ENCODE assay signal across 9 mouse cellular contexts in genomic region chr2:120084593-120085361, GRCm38 (mm10). TPM values are rescaled to one million over a fixed set of nuclear protein-coding genes. Genes with fewer than 3 reads are reported as not detected.
DNase-seq lines count a peak whose midpoint lies in the region; ATAC-seq and TF ChIP-seq lines count a peak whose summit lies in the region.
"Had no signal": no experiment of that assay in that cellular context is flagged by ENCODE, and none has a peak within 500 bp of the region (broad histone marks: within the 10 kb centered on the region; RNA-seq: fewer than 3 reads in every experiment).

No protein-coding gene starts in this region.

- no peak overlapping the region for H3K27ac ChIP-seq in midbrain, postnatal 0 days (ENCODE audit: low read depth, low read length)
- H3K27ac ChIP-seq in midbrain, embryonic 16.5 days (ENCODE audit: low read length) = no peak overlapping the region
- H3K27ac ChIP-seq in forebrain, embryonic 15.5 days (replicated peaks) = no peak overlapping the region
- H3K27ac ChIP-seq: midbrain, embryonic 12.5 days had no signal

- no peaks in the 10 kb centered on the region for H3K27me3 ChIP-seq in midbrain, postnatal 0 days (ENCODE audit: insufficient read depth, low read length)
- no peaks in the 10 kb centered on the region for H3K27me3 ChIP-seq in midbrain, embryonic 16.5 days (ENCODE audit: control insufficient read depth, insufficient read depth, low read depth, low read length)
- no peaks in the 10 kb centered on the region for H3K27me3 ChIP-seq in forebrain, embryonic 15.5 days
- H3K27me3 ChIP-seq: midbrain, embryonic 12.5 days had no signal

- no peak overlapping the region for H3K9ac ChIP-seq in midbrain, postnatal 0 days (replicated peaks; ENCODE audit: low read length, poor library complexity, severe bottlenecking)
- H3K9ac ChIP-seq in midbrain, embryonic 16.5 days (ENCODE audit: low read depth, low read length) = no peak overlapping the region
- no peak overlapping the region for H3K9ac ChIP-seq in forebrain, embryonic 15.5 days (replicated peaks)
- H3K9ac ChIP-seq: midbrain, embryonic 12.5 days had no signal

- H3K4me3 ChIP-seq in midbrain, postnatal 0 days (ENCODE audit: low read depth, low read length) = no peak overlapping the region
- H3K4me3 ChIP-seq in midbrain, embryonic 16.5 days (ENCODE audit: low read depth, low read length) = no peak overlapping the region
- no peak overlapping the region for H3K4me3 ChIP-seq in forebrain, embryonic 15.5 days
- H3K4me3 ChIP-seq: erythroblast, embryonic 14.5 days; midbrain, embryonic 12.5 days had no signal

- no peaks in the 10 kb centered on the region for H3K9me3 ChIP-seq in midbrain, postnatal 0 days (ENCODE audit: low read length)
- no peaks in the 10 kb centered on the region for H3K9me3 ChIP-seq in midbrain, embryonic 16.5 days (replicated peaks; ENCODE audit: control insufficient read depth, low read length, poor library complexity, severe bottlenecking)
- no peaks in the 10 kb centered on the region for H3K9me3 ChIP-seq in forebrain, embryonic 15.5 days
- H3K9me3 ChIP-seq: midbrain, embryonic 12.5 days had no signal

- DNase-seq in midbrain, postnatal 0 days (ENCODE audit: low spot score) = peak; percentile 30
- DNase-seq in adrenal gland, postnatal 36 days = peak; percentile 45 to 56
- peak; percentile 76 to 79 for DNase-seq in heart, postnatal 10 days
- peak; percentile 80 for DNase-seq in lung, postnatal 10 days
- no peak for DNase-seq in left cerebral cortex, adult 18-20 months (ENCODE audit: low spot score in 2 of 2)

- H3K4me2 ChIP-seq in midbrain, postnatal 0 days (ENCODE audit: low read depth, low read length, poor library complexity, severe bottlenecking) = no peak overlapping the region
- no peak overlapping the region for H3K4me2 ChIP-seq in midbrain, embryonic 16.5 days (ENCODE audit: low read length)
- H3K4me2 ChIP-seq in forebrain, embryonic 15.5 days (replicated peaks) = no peak overlapping the region
- H3K4me2 ChIP-seq: midbrain, embryonic 12.5 days had no signal

- WGBS in midbrain, postnatal 0 days = 83% methylated on average over 14 of the region's 14 CpGs
- WGBS in midbrain, embryonic 16.5 days = 77% methylated on average over 14 of the region's 14 CpGs
- WGBS in forebrain, embryonic 15.5 days = 77% methylated on average over 14 of the region's 14 CpGs

- no peaks in the 10 kb centered on the region for H3K36me3 ChIP-seq in midbrain, postnatal 0 days (ENCODE audit: insufficient read depth, low read length)
- H3K36me3 ChIP-seq in midbrain, embryonic 16.5 days (ENCODE audit: control insufficient read depth, insufficient read depth, low read length) = no peaks in the 10 kb centered on the region
- no peaks in the 10 kb centered on the region for H3K36me3 ChIP-seq in forebrain, embryonic 15.5 days
- H3K36me3 ChIP-seq: midbrain, embryonic 12.5 days had no signal

- intact Hi-C loops in heart, postnatal 10 days (cut with DNase I) = loop anchor here (1.0 to 5.0 kb wide), 2 partner anchors 86 to 198 kb away; no protein-coding TSS in a partner anchor

- TF ChIP-seq CTCF in midbrain, postnatal 0 days (IDR thresholded peaks at IDR 0.05) = peak; percentile 67

- H3K4me1 ChIP-seq in midbrain, postnatal 0 days (ENCODE audit: insufficient read depth, low read length) = no peaks in the 10 kb centered on the region
- no peaks in the 10 kb centered on the region for H3K4me1 ChIP-seq in midbrain, embryonic 16.5 days (ENCODE audit: control insufficient read depth, insufficient read depth, low read length)
- H3K4me1 ChIP-seq in forebrain, embryonic 15.5 days = no peaks in the 10 kb centered on the region
- H3K4me1 ChIP-seq: midbrain, embryonic 12.5 days had no signal

- no peak for ATAC-seq in midbrain, postnatal 0 days (ENCODE audit: low FRiP score)
- ATAC-seq in midbrain, embryonic 16.5 days = no peak
- no peak for ATAC-seq in forebrain, embryonic 15.5 days (replicated peaks)

RNA-seq across cellular contexts. Expression of gene Pla2g4b, which starts 51.6 kb away (rescaled TPM):
- 4.9 and 9.2 TPM in 2 replicates for total RNA-seq in midbrain, postnatal 0 days (2014; rRNA removed)
- 0.20 and 0.34 TPM in 2 replicates for polyA plus RNA-seq in midbrain, postnatal 0 days (2015; fragmentation: Nextera tagmentation; extraction: Ambion mirVana)
- 3.9 and 5.0 TPM in 2 replicates for polyA plus RNA-seq in midbrain, embryonic 16.5 days (2015; fragmentation: Nextera tagmentation; extraction: Ambion mirVana)
- 1 to 10 TPM; 1.9 to 2.3 TPM for total RNA-seq in adrenal gland, postnatal 36 days (2021)
- 1 to 10 TPM; 1.7 to 1.8 TPM for total RNA-seq in heart, postnatal 10 days (2021)
- total RNA-seq in left cerebral cortex, adult 18-20 months (2021) = 1 to 10 TPM; 3.2 to 3.3 TPM
- 2.0 and 2.3 TPM in 2 replicates for polyA plus RNA-seq in forebrain, embryonic 15.5 days (2015; fragmentation: Nextera tagmentation; extraction: Ambion mirVana)

RNA-seq across cellular contexts. Expression of gene Gm28042, which starts 57.5 kb away (rescaled TPM):
- total RNA-seq in midbrain, postnatal 0 days (2014; rRNA removed) = 3.7 and 6.6 TPM in 2 replicates
- 0.98 and 2.5 TPM in 2 replicates for polyA plus RNA-seq in midbrain, postnatal 0 days (2015; fragmentation: Nextera tagmentation; extraction: Ambion mirVana)
- polyA plus RNA-seq in midbrain, embryonic 16.5 days (2015; fragmentation: Nextera tagmentation; extraction: Ambion mirVana) = 4.6 and 6.3 TPM in 2 replicates
- under 1 TPM; 0.72 to 0.89 TPM for total RNA-seq in adrenal gland, postnatal 36 days (2021)
- under 1 TPM; 0.74 to 0.93 TPM for total RNA-seq in heart, postnatal 10 days (2021)
- 1 to 10 TPM in 1 of 2 experiments, not detected in 1; 1.3 TPM for total RNA-seq in left cerebral cortex, adult 18-20 months (2021)
- 5.0 and 5.1 TPM in 2 replicates for polyA plus RNA-seq in forebrain, embryonic 15.5 days (2015; fragmentation: Nextera tagmentation; extraction: Ambion mirVana)

RNA-seq across cellular contexts. Expression of gene Jmjd7, which starts 57.5 kb away (rescaled TPM):
- 4.9 and 11.7 TPM in 2 replicates for total RNA-seq in midbrain, postnatal 0 days (2014; rRNA removed)
- polyA plus RNA-seq in midbrain, postnatal 0 days (2015; fragmentation: Nextera tagmentation; extraction: Ambion mirVana) = 13.6 and 13.7 TPM in 2 replicates
- 16.7 and 19.7 TPM in 2 replicates for polyA plus RNA-seq in midbrain, embryonic 16.5 days (2015; fragmentation: Nextera tagmentation; extraction: Ambion mirVana)
- 1 to 10 TPM; 7.1 to 9.1 TPM for total RNA-seq in adrenal gland, postnatal 36 days (2021)
- total RNA-seq in heart, postnatal 10 days (2021) = 10 to 100 TPM; 10.8 to 11.4 TPM
- total RNA-seq in left cerebral cortex, adult 18-20 months (2021) = 1 to 10 TPM; 4.2 to 5.1 TPM
- polyA plus RNA-seq in forebrain, embryonic 15.5 days (2015; fragmentation: Nextera tagmentation; extraction: Ambion mirVana) = 19.1 and 19.6 TPM in 2 replicates

Comparison
In these comparisons a context has a peak if more than half of its experiments do, and no peak if none do; other contexts are left out.
1. DNase-seq: peak in midbrain, postnatal 0 days (single experiment), adrenal gland, postnatal 36 days (2 of 2), heart, postnatal 10 days (2 of 2) and lung, postnatal 10 days (single experiment); none in left cerebral cortex, adult 18-20 months (0 of 2).